Mouse (Mus musculus) liver, adult 10 weeks (tissue): ENCODE data around the gene Gstt3. TPM values are rescaled to one million over a fixed set of nuclear protein-coding genes. Genes with fewer than 3 reads are reported as not detected.

Experiments used
- polyA plus RNA-seq: library from polyadenylated mRNA; stranded (reverse); fragments of 350-450 nt; fragmentation: Illumina TruSeq; extraction: RNeasy Lipid Tissue Mini Kit (QIAGEN cat#74804); gene quantifications from one replicate; pipeline ENCODE4 v1.2.3, GENCODE M21; 2014; ENCODE audit warnings: low read depth, low replicate concordance

Gene Gstt3
- polyA plus RNA-seq: 132 TPM

GRCm38 (mm10) chr10:75780769-75781578 lies at the start of gene Gstt3, which contains the start of gene Gm20441:
Gene Gstt3 (minus strand): TSS chr10:75781414.
Gene Gm20441 (minus strand): TSS chr10:75780954.

GRCm38 (mm10) chr10:75822443-75822842 lies 41.2 kb upstream of the Gstt3 start, which contains the start of gene Gstt4:
Gene Gstt4 (minus strand): TSS chr10:75822543.

GRCm38 (mm10) chr10:75798176-75798696 lies 17.0 kb upstream of the Gstt3 start, which contains the start of gene Gstt1:
Gene Gstt1 (minus strand): TSS chr10:75798584.

GRCm38 (mm10) chr10:75772795-75773664 lies 8.2 kb downstream of the Gstt3 start, which contains the start of gene Ddt:
Gene Ddt (minus strand): TSS chr10:75773414.

GRCm38 (mm10) chr10:75763682-75764518 lies 17.3 kb downstream of the Gstt3 start, which contains the start of gene Cabin1:
Gene Cabin1 (minus strand): TSS chr10:75764341.

Other genes starting within 250 kb of the Gstt3 start
- gene Lrrc75b, start 221.1 kb downstream of the Gstt3 start, polyA plus RNA-seq: not detected
- gene Ggt1, start 219.8 kb downstream of the Gstt3 start, polyA plus RNA-seq: not detected
- gene Ggt5, start 192.1 kb downstream of the Gstt3 start, polyA plus RNA-seq: 0.66 TPM
- gene Susd2, start 137.4 kb downstream of the Gstt3 start, polyA plus RNA-seq: 0.26 TPM
- gene Cabin1, start 17.1 kb downstream of the Gstt3 start, polyA plus RNA-seq: 1.2 TPM
- gene Ddt, start 8.0 kb downstream of the Gstt3 start, polyA plus RNA-seq: 63.7 TPM
- gene Gm20441, start 460 bp downstream of the Gstt3 start, polyA plus RNA-seq: not detected
- 89.7 TPM for gene Gstt1, start 17.2 kb upstream of the Gstt3 start, polyA plus RNA-seq
- not detected for gene Gstt4, start 41.1 kb upstream of the Gstt3 start, polyA plus RNA-seq
- gene Gstt2, start 56.0 kb upstream of the Gstt3 start, polyA plus RNA-seq: 26.0 TPM
- gene Mif, start 78.8 kb upstream of the Gstt3 start, polyA plus RNA-seq: 1.6 TPM
- not detected for gene Derl3, start 112.0 kb upstream of the Gstt3 start, polyA plus RNA-seq
- gene Smarcb1, start 140.2 kb upstream of the Gstt3 start, polyA plus RNA-seq: 4.8 TPM
- 79.2 TPM for gene Chchd10, start 151.7 kb upstream of the Gstt3 start, polyA plus RNA-seq
- gene Mmp11, start 155.1 kb upstream of the Gstt3 start, polyA plus RNA-seq: not detected
- gene Gm867, start 159.3 kb upstream of the Gstt3 start, polyA plus RNA-seq: not detected
- not detected for gene Vpreb3, start 161.6 kb upstream of the Gstt3 start, polyA plus RNA-seq
- gene Gm5134, start 173.1 kb upstream of the Gstt3 start, polyA plus RNA-seq: not detected